Mouse (Mus musculus) inflammation-experienced regulatory T-cells, adult 6 months (primary cell): ENCODE data around the gene Akr1cl. TPM values are rescaled to one million over a fixed set of nuclear protein-coding genes. Genes with fewer than 3 reads are reported as not detected.

ENCODE experiments used
- ATAC-seq: one replicate; pipeline ENCODE4 v1.8.0; 2017
- polyA plus RNA-seq, 3 experiments: library from polyadenylated mRNA; unstranded; fragments of 100-300 nt; shearing (Covaris generic); gene quantifications; one replicate each; pipeline ENCODE4 v1.2.1; 2017

Gene Akr1cl
- polyA plus RNA-seq, 3 experiments from 2014 or later: 0.71 TPM; not detected in 2

DNA sequence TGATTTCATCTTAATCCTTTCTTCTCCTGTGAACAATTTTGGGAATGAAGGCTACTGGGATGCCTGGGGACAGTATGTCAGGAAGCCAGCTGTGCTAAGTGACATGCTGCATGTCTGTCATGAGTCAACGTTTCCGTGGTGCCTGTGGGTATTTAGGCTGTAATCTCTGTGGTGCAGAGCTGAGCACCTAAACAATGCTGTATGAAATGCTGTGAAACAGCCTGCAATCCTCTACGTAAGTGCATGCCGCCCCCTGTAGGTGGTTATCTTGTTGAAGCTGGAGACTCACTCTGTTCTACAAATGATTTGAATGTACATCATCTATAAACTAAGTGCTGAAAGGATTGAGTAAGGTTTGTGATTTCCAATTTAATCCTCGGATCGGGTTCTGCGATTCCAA is 46.4 kb downstream of the Akr1cl start:
- peak; percentile 77 for ATAC-seq

DNA sequence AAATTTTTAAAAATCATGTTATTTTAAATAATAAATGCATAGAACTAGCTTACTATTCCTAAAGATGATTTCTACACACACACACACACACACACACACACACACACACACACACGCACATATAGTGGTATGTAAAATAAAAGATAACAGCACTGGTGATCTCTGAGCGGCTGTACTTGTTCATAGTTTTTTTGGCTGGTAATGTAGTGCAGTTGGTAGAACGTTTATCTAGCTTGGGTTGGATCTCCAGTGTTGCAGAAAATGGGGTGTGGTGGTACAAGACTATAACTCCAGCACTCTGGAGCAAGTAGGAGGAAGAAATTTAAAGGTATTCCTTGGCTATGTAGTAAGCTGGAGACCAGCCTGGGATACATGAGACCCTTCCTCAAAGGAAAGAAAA is 49.3 kb downstream of the Akr1cl start:
- no peak for ATAC-seq

- ATAC-seq: no peak
Measured at GRCm38 (mm10) chr1:64978321-64978799, 54.2 kb downstream of the Akr1cl start.

GRCm38 (mm10) chr1:64975346-64975745 is 57.2 kb downstream of the Akr1cl start:
- ATAC-seq: no peak

DNA sequence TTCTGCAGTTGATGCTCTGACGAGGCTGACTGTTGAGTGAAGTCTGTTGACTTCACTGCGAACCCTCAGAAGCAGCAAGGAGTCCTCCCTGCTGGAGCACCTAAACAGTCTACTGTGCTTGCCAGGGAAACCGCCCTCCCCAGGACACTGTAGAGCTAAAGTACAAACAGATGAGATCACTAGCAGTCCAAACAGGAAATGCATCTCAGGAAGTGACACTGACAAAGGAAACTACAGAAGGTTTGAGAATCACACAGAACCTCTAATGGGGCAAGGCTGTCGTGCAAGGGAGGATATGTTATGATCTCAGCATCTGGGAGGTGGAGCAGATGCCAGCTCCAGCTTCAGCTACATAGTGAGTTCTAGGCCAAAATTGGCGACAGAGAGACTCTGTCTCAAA is 61.9 kb downstream of the Akr1cl start:
- ATAC-seq: peak; percentile 95

Other genes with a start within 250 kb of the Akr1cl start
- 10 to 100 TPM in 2 of 3 experiments, 1 to 10 TPM in 1; 7.0 to 13.0 (median 11.0) TPM for gene Plekhm3, start 75.9 kb downstream of the Akr1cl start, polyA plus RNA-seq
- not detected for gene Cryge, start 18.4 kb upstream of the Akr1cl start, polyA plus RNA-seq
- gene Crygd, start 30.7 kb upstream of the Akr1cl start, polyA plus RNA-seq: not detected
- gene Crygc, start 40.9 kb upstream of the Akr1cl start, polyA plus RNA-seq: not detected
- not detected for gene Crygb, start 49.5 kb upstream of the Akr1cl start, polyA plus RNA-seq
- not detected for gene Cryga, start 70.6 kb upstream of the Akr1cl start, polyA plus RNA-seq
- not detected for gene Gm28845, start 86.8 kb upstream of the Akr1cl start, polyA plus RNA-seq
- gene D630023F18Rik, start 90.5 kb upstream of the Akr1cl start, polyA plus RNA-seq: not detected
- 10 to 100 TPM in 1 of 3 experiments, 1 to 10 TPM in 2; 6.3 to 13.0 (median 9.4) TPM for gene Idh1, start 153.7 kb upstream of the Akr1cl start, polyA plus RNA-seq
- 10 to 100 TPM in 2 of 3 experiments, 1 to 10 TPM in 1; 9.5 to 14.6 (median 13.5) TPM for gene Pikfyve, start 153.9 kb upstream of the Akr1cl start, polyA plus RNA-seq
- not detected for gene Pth2r, start 249.3 kb upstream of the Akr1cl start, polyA plus RNA-seq